Mouse (Mus musculus) lung, postnatal 0 days (tissue): ENCODE measurements around the gene 1500011B03Rik. TPM values are rescaled to one million over a fixed set of nuclear protein-coding genes. Genes with fewer than 3 reads are reported as not detected.
A peak's percentile ranks its signal among the peaks of the same experiment; 100 is the strongest.

Experiments
- ATAC-seq: fragments of 200-750 bp; cut with Nextera tagmentation; 2 replicates; pipeline ENCODE4 v1.8.0; 2017; ENCODE audit warnings: moderate library complexity
- DNase-seq: peaks from one replicate; pipeline ENCODE4 v3.0.0-alpha.2; 2016; ENCODE audit warnings: low spot score
- H3K27ac ChIP-seq: fragments of 300-500 bp; sonication (generic); 2 replicates; pipeline ENCODE4 v1.5.1; 2014; ENCODE audit warnings: antibody characterized with exemption, mild to moderate bottlenecking, low read length, mixed read lengths
- H3K27me3 ChIP-seq: fragments of 300-500 bp; sonication (generic); replicated peaks from 2 replicates; pipeline ENCODE4 v1.6.1; 2014; ENCODE audit warnings: low read length, mixed read lengths; ENCODE audit not compliant: insufficient read depth
- H3K36me3 ChIP-seq: fragments of 300-500 bp; sonication (generic); 2 replicates; pipeline ENCODE4 v1.6.1; 2014; ENCODE audit warnings: low read length, mixed read lengths; ENCODE audit not compliant: insufficient read depth
- H3K4me1 ChIP-seq: fragments of 300-500 bp; sonication (generic); 2 replicates; pipeline ENCODE4 v1.6.1; 2014; ENCODE audit warnings: antibody characterized with exemption, low read depth, low read length, mixed read lengths; ENCODE audit not compliant: insufficient read depth
- H3K4me2 ChIP-seq: fragments of 300-500 bp; sonication (generic); replicated peaks from 2 replicates; pipeline ENCODE4 v1.6.1; 2014; ENCODE audit warnings: low read depth, mild to moderate bottlenecking, low read length, moderate library complexity, mixed read lengths
- H3K4me3 ChIP-seq: fragments of 300-500 bp; sonication (generic); 2 replicates; pipeline ENCODE4 v1.5.1; 2014; ENCODE audit warnings: low read depth, low read length
- H3K9ac ChIP-seq: fragments of 300-500 bp; sonication (generic); replicated peaks from 2 replicates; pipeline ENCODE4 v1.6.1; 2014; ENCODE audit warnings: low read depth, mild to moderate bottlenecking
- H3K9me3 ChIP-seq: fragments of 300-500 bp; sonication (generic); 2 replicates; pipeline ENCODE4 v1.6.1; 2016; ENCODE audit warnings: low read length, mixed read lengths
- CTCF ChIP-seq: IDR thresholded peaks from 2 replicates; pipeline ENCODE4 v1.5.1; 2016; ENCODE audit warnings: antibody characterized with exemption, mild to moderate bottlenecking
- EP300 ChIP-seq: IDR thresholded peaks from 2 replicates; pipeline ENCODE4 v1.6.1; 2016; ENCODE audit warnings: antibody characterized with exemption, mild to moderate bottlenecking, control low read depth
- WGBS: fragments of 180-500 bp; shearing (Covaris S2); extraction: QIAGEN DNeasy Blood & Tissue Kit; methylation state at CpG from one replicate; pipeline ENCODE4 v1.1.7; 2014; 5-methylcytosine and 5-hydroxymethylcytosine counted together
- polyA plus RNA-seq: library from polyadenylated mRNA; unstranded; fragments of >200 nt; fragmentation: Nextera tagmentation; extraction: Ambion mirVana; gene quantifications from 2 replicates; pipeline ENCODE4 v1.2.1, GENCODE M21; 2015

1500011B03Rik gene
- polyA plus RNA-seq, 1 experiment from 2014 or later = 97.5 TPM

- H3K9ac ChIP-seq = peak overlapping the region; percentile 93
- TF ChIP-seq CTCF (no peak), EP300 (no peak)
- no peaks in the 10 kb centered on the region for H3K9me3 ChIP-seq
- H3K4me3 ChIP-seq = peak overlapping the region; percentile 100
- ATAC-seq (no peak), DNase-seq (no peak)
- H3K36me3 ChIP-seq = no peaks in the 10 kb centered on the region
- H3K4me2 ChIP-seq = peak overlapping the region; percentile 83
- H3K4me1 ChIP-seq = peaks cover 11% of the 10 kb centered on the region; the same call in 1 of the 2 replicates
- peak overlapping the region; percentile 95 for H3K27ac ChIP-seq
- under 1% methylated on average over 11 of the region's 11 CpGs for WGBS
- H3K27me3 ChIP-seq = no peaks in the 10 kb centered on the region
Observed at GRCm38 (mm10) chr5:114773780-114774179, 49.5 kb downstream of the 1500011B03Rik start.

- Histone ChIP-seq H3K9me3 (no peaks in the 10 kb centered on the region), H3K27me3 (no peaks in the 10 kb centered on the region), H3K27ac (peak overlapping the region; percentile 95), H3K4me1 (peaks cover 11% of the 10 kb centered on the region; the same call in 1 of the 2 replicates), H3K4me2 (peak overlapping the region; percentile 83), H3K36me3 (no peaks in the 10 kb centered on the region), H3K4me3 (peak overlapping the region; percentile 100), H3K9ac (peak overlapping the region; percentile 96)
- ATAC-seq (peak; percentile 82), DNase-seq (peak; percentile 98)
- no peak for TF ChIP-seq CTCF
- no peak for TF ChIP-seq EP300
- WGBS = 0% methylated on average over 21 of the region's 52 CpGs
Observed at GRCm38 (mm10) chr5:114773211-114773710, 50.0 kb downstream of the 1500011B03Rik start.

DNA sequence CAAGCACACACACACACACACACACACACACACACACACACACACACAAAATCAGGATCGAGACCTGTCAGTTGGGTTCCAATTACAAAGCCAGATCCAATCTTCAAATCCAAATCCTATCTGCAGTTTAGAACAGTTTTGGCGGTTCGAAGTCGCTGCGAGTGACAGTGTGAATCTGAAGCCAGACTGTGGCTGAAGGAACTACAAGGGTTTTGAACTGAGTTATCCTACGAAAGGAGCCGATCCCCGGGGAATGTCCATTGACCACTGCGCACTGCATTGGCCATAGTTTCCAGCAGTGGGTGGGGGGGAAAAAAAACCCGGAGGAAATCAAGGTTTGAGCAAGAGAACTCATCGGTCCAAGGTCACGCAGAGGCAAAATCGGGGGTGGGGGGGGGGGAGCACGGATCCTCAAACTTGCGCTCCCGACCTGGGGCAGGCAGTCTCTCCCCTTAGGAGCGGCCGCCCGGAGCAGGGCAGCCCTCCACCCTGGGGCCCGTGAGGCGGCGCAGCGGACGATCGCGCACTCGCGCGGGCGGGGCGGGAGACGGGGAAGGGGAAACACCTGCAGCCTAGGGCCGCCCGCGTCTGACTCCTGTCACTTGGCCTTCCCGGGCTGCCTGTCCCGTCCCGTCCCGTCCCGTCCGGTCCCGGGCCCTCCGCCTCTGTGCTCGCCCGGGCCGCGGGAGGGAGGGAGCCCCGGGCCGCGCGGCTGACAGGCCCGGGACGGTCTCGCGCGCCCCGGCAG, 50.6 kb downstream of the 1500011B03Rik start:
- Histone ChIP-seq H3K4me1 (peaks cover 11% of the 10 kb centered on the region; the same call in 1 of the 2 replicates), H3K27ac (peak overlapping the region; percentile 95), H3K27me3 (no peaks in the 10 kb centered on the region), H3K9ac (peak overlapping the region; percentile 96), H3K4me3 (peak overlapping the region; percentile 100), H3K9me3 (no peaks in the 10 kb centered on the region), H3K4me2 (peak overlapping the region; percentile 83), H3K36me3 (no peaks in the 10 kb centered on the region)
- 1% methylated on average over 18 of the region's 57 CpGs for WGBS
- TF ChIP-seq EP300 = no peak
- TF ChIP-seq CTCF = peak; percentile 16; the same call in 1 of the 2 replicates
- DNase-seq (peak; percentile 54), ATAC-seq (peak; percentile 58)

GRCm38 (mm10) chr5:114771796-114772195, 51.5 kb downstream of the 1500011B03Rik start:
- WGBS = 59% methylated on average over 8 of the region's 8 CpGs
- Histone ChIP-seq H3K36me3 (no peaks in the 10 kb centered on the region), H3K9me3 (no peaks in the 10 kb centered on the region), H3K27ac (peak overlapping the region; percentile 95), H3K4me3 (peak overlapping the region; percentile 100), H3K4me2 (peak overlapping the region; percentile 83), H3K9ac (no peak overlapping the region), H3K4me1 (peaks cover 11% of the 10 kb centered on the region; the same call in 1 of the 2 replicates), H3K27me3 (no peaks in the 10 kb centered on the region)
- no peak for TF ChIP-seq EP300
- no peak for TF ChIP-seq CTCF
- DNase-seq (no peak), ATAC-seq (no peak)

GRCm38 (mm10) chr5:114769786-114770185, 53.5 kb downstream of the 1500011B03Rik start:
- ATAC-seq = no peak
- TF ChIP-seq EP300 (no peak), CTCF (no peak)
- H3K4me2 ChIP-seq = no peak overlapping the region
- 87% methylated on average over 8 of the region's 8 CpGs for WGBS
- no peak overlapping the region for H3K27ac ChIP-seq
- no peak overlapping the region for H3K9ac ChIP-seq
- no peak for DNase-seq
- no peak overlapping the region for H3K4me3 ChIP-seq
- peaks cover 7% of the 10 kb centered on the region; the same call in 1 of the 2 replicates for H3K36me3 ChIP-seq
- no peaks in the 10 kb centered on the region for H3K9me3 ChIP-seq
- H3K4me1 ChIP-seq = peaks cover 11% of the 10 kb centered on the region; the same call in 1 of the 2 replicates
- H3K27me3 ChIP-seq = no peaks in the 10 kb centered on the region

DNA sequence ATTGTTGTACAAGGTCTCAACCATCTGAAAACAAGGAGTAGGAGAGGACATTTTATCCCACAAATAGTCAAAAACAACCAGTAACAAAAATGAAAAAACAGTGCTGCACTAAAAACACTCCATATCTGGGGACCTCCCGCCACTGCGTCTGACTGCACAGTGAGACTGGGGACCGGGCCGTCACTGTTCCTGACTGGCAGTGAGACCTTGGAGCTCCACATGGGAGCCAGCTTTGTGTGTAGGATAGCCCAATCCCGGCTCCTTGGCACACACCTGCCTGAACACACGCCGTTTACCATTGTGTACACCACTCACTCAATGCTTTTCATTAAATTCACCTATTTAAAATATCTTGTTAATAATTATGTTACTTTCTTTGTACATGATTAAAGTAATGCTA, 56.1 kb downstream of the 1500011B03Rik start:
- Histone ChIP-seq H3K27ac (no peak overlapping the region), H3K9ac (no peak overlapping the region), H3K4me3 (no peak overlapping the region), H3K27me3 (no peaks in the 10 kb centered on the region), H3K4me2 (no peak overlapping the region), H3K36me3 (peaks cover 19% of the 10 kb centered on the region), H3K4me1 (peaks cover 11% of the 10 kb centered on the region; the same call in 1 of the 2 replicates), H3K9me3 (no peaks in the 10 kb centered on the region)
- WGBS = 95% methylated on average over 7 of the region's 7 CpGs
- no peak for DNase-seq
- no peak for ATAC-seq
- TF ChIP-seq CTCF = no peak
- no peak for TF ChIP-seq EP300
